Mouse (Mus musculus) lung, postnatal 0 days (tissue): Measurements from ENCODE around the gene B4galt5.

ENCODE experiments used
- CTCF ChIP-seq: IDR thresholded peaks from 2 replicates; pipeline ENCODE4 v1.5.1; 2016; ENCODE audit warnings: antibody characterized with exemption, mild to moderate bottlenecking
- EP300 ChIP-seq: IDR thresholded peaks from 2 replicates; pipeline ENCODE4 v1.6.1; 2016; ENCODE audit warnings: antibody characterized with exemption, mild to moderate bottlenecking, control low read depth

- TF ChIP-seq CTCF (no peak), EP300 (no peak)
Measured at GRCm38 (mm10) chr2:167298729-167299705, 50.0 kb downstream of the B4galt5 start.
